Mouse (Mus musculus) bone marrow, adult 2 months (tissue): Measurements from ENCODE around the gene Cdcp1.

Experiments
- CTCF ChIP-seq: fragments of 200-500 bp; IDR thresholded peaks from 2 replicates; pipeline ENCODE4 v1.5.1; 2011; ENCODE audit warnings: low read length, control low read depth; ENCODE audit not compliant: control insufficient read depth, insufficient read depth
- POLR2A ChIP-seq: fragments of 200-500 bp; IDR thresholded peaks from 2 replicates; pipeline ENCODE4 v1.6.1; 2011; ENCODE audit warnings: low read depth, mild to moderate bottlenecking, control low read depth, low read length, borderline replicate concordance; ENCODE audit not compliant: control insufficient read depth

DNA sequence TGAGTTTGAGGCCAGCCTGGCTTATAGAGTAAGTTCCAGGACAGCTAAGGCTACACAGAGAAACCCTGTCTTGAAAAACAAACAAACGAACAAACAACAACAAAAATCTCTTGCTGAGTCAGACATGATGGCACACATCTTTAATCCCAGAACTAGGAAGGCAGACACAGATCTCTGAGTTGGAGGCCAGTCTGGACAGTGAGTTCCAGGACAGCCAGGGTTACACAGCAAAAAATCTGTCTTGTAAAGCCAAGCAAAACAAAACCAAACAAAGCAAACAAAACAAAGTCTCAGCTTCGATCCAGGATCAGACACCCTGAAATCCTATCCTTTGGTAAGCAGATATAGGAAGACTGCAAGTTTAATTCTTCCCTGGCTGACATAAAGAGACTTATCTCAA, 54.0 kb downstream of the Cdcp1 start:
- TF ChIP-seq POLR2A (no peak), CTCF (no peak)
